Mouse (Mus musculus): ENCODE measurements at regions not wholly inside any gene's neighbourhood (a gene's known extent, or its start where the extent isn't known, plus 50 kb on each side); places are given as distances from the start of the nearest gene placed in this dataset.
A peak's percentile ranks its signal among the peaks of the same experiment; 100 is the strongest.

DNA sequence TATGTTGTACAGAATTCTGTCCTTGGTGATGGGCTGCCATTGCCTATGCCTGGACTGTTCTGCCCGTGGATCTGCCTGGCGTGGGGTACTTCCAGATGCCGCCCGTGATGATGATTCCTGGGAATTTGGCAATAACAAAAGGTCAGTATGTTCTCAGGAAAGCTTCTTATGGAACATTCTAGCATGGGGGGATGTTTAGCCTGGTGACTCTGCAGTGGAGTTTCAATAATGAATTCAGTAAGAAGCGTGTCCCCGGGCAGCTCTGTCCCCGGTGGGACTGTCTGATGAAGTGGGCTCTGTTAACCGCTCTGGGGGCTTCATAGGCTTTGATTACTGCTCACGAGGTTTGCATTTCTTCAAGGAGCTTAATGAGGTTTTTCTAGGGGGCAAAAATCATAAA lies 252.9 kb upstream of the Daam1 start:
- H3K4me1 ChIP-seq (ENCODE audit: insufficient read depth, low read length), result no peaks in the 10 kb centered on the region
- H3K27ac ChIP-seq, result no peak overlapping the region
- no peak overlapping the region for H3K4me3 ChIP-seq (ENCODE audit: low read length)
- H3K36me3 ChIP-seq (ENCODE audit: insufficient read depth, low read length), result no peaks in the 10 kb centered on the region
- DNase-seq (ENCODE audit: low spot score) (no peak), ATAC-seq (no peak)
- no peak overlapping the region for H3K9ac ChIP-seq (replicated peaks; ENCODE audit: low read length)
- 53% methylated on average over 9 of the region's 9 CpGs for WGBS
- no peaks in the 10 kb centered on the region for H3K27me3 ChIP-seq (ENCODE audit: insufficient read depth, low read length)
- H3K4me2 ChIP-seq (ENCODE audit: low read depth, low read length), result no peak overlapping the region
- H3K9me3 ChIP-seq (ENCODE audit: low read length), result no peaks in the 10 kb centered on the region
- no peak for TF ChIP-seq CTCF (IDR thresholded peaks at IDR 0.05; ENCODE audit: low read depth)

- peak; percentile 52 for DNase-seq (ENCODE audit: low spot score)
- H3K27me3 ChIP-seq (ENCODE audit: insufficient read depth, low read length), result no peaks in the 10 kb centered on the region
- no peak overlapping the region for H3K27ac ChIP-seq
- H3K4me2 ChIP-seq (ENCODE audit: low read depth, low read length), result no peak overlapping the region
- H3K9me3 ChIP-seq (ENCODE audit: low read length), result no peaks in the 10 kb centered on the region
- TF ChIP-seq CTCF (IDR thresholded peaks at IDR 0.05; ENCODE audit: low read depth), result no peak
- no peak overlapping the region for H3K9ac ChIP-seq (replicated peaks; ENCODE audit: low read length)
- no peaks in the 10 kb centered on the region for H3K4me1 ChIP-seq (ENCODE audit: insufficient read depth, low read length)
- H3K4me3 ChIP-seq (ENCODE audit: low read length), result no peak overlapping the region
- 23% methylated on average over 11 of the region's 11 CpGs for WGBS
- no peaks in the 10 kb centered on the region for H3K36me3 ChIP-seq (ENCODE audit: insufficient read depth, low read length)
- no peak for ATAC-seq
These were observed 252.0 kb upstream of the Daam1 start for GRCm38 (mm10) chr12:71578912-71579311.

DNA sequence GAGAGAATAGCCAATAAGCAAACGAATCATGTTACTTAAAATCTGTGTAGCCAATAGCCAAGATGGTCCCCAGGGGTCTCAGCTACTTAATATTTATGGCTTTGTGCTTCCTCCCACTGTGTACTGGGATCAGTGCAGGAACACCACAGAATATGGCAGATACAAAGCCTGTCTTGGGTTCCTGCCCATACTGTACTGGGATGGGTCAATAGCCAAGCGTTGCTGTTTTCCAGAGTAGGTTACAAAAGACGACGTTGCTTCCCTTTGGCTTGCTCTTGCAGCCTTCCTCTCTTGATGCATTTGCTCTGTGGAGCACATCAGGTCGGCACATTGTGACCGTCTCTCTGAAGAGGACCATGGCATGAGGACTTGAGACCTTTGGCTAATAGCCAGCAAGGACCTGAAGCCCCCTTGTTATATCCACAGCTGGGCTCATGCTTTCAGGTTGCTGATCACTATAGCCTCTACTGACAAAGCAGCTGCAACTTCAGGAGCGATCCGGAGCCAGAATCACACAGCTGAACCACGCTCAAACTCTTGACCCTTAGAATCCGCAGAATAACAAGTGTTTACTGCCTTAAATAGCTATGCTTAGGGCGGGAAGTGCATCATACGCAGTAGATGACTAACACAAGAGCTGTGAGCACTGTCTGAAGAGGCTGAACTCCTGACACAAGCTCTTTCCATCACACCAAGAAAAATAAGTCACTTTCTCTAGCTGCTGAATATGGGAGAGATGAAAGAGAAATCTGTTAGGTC lies 250.2 kb upstream of the Daam1 start:
- no peak for DNase-seq (ENCODE audit: low spot score)
- H3K4me2 ChIP-seq (ENCODE audit: low read depth, low read length), result no peak overlapping the region
- WGBS, result 69% methylated on average over 12 of the region's 12 CpGs

DNA sequence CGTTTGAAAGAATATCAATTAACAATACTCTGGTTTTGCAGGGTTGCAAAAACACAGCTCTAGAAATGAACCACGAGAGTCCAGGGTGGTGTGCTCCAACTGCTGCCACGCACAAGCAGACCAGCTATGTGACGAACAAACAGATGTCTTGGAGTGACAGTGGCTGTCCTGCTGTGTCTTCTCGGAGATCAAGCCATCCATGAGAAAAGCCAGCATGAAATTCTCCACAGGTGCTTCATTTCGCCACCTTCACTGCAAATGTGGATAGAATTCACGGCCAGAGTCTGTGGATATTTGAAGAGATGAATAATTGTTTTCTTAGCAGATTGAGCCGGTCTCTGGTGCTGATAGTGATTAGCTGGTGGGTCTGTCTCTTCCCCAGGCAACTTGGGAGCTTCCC lies 246.3 kb upstream of the Daam1 start:
- ATAC-seq, result no peak
- Histone ChIP-seq H3K4me1 (ENCODE audit: insufficient read depth, low read length) (no peaks in the 10 kb centered on the region), H3K4me2 (ENCODE audit: low read depth, low read length) (no peak overlapping the region), H3K9me3 (ENCODE audit: low read length) (no peaks in the 10 kb centered on the region), H3K27me3 (ENCODE audit: insufficient read depth, low read length) (no peaks in the 10 kb centered on the region), H3K4me3 (ENCODE audit: low read length) (no peak overlapping the region), H3K27ac (no peak overlapping the region), H3K9ac (replicated peaks; ENCODE audit: low read length) (no peak overlapping the region), H3K36me3 (ENCODE audit: insufficient read depth, low read length) (no peaks in the 10 kb centered on the region)
- WGBS, result 54% methylated on average over 8 of the region's 8 CpGs
- DNase-seq (ENCODE audit: low spot score), result no peak
- no peak for TF ChIP-seq CTCF (IDR thresholded peaks at IDR 0.05; ENCODE audit: low read depth)

More for the DNA sequence above, 250.2 kb upstream of the Daam1 start:
- TF ChIP-seq CTCF (IDR thresholded peaks at IDR 0.05; ENCODE audit: low read depth), result no peak
- Histone ChIP-seq H3K9me3 (ENCODE audit: low read length) (no peaks in the 10 kb centered on the region), H3K4me1 (ENCODE audit: insufficient read depth, low read length) (no peaks in the 10 kb centered on the region), H3K27ac (no peak overlapping the region), H3K36me3 (ENCODE audit: insufficient read depth, low read length) (no peaks in the 10 kb centered on the region), H3K9ac (replicated peaks; ENCODE audit: low read length) (no peak overlapping the region), H3K4me3 (ENCODE audit: low read length) (no peak overlapping the region), H3K27me3 (ENCODE audit: insufficient read depth, low read length) (no peaks in the 10 kb centered on the region)
- no peak for ATAC-seq

- Histone ChIP-seq H3K9me3 (ENCODE audit: low read length) (no peaks in the 10 kb centered on the region), H3K4me2 (ENCODE audit: low read depth, low read length) (no peak overlapping the region), H3K4me3 (ENCODE audit: low read length) (no peak overlapping the region), H3K36me3 (ENCODE audit: insufficient read depth, low read length) (no peaks in the 10 kb centered on the region), H3K27ac (no peak overlapping the region), H3K9ac (replicated peaks; ENCODE audit: low read length) (no peak overlapping the region), H3K27me3 (ENCODE audit: insufficient read depth, low read length) (no peaks in the 10 kb centered on the region), H3K4me1 (ENCODE audit: insufficient read depth, low read length) (no peaks in the 10 kb centered on the region)
- WGBS, result 74% methylated on average over 9 of the region's 9 CpGs
- no peak for DNase-seq (ENCODE audit: low spot score)
- no peak for TF ChIP-seq CTCF (IDR thresholded peaks at IDR 0.05; ENCODE audit: low read depth)
- ATAC-seq, result no peak
These were observed 232.2 kb upstream of the Daam1 start for GRCm38 (mm10) chr12:71598641-71599040.

- ATAC-seq (peak; percentile 70; the same call in 1 of the 2 replicates), DNase-seq (ENCODE audit: low spot score) (no peak)
- H3K4me3 ChIP-seq (ENCODE audit: low read length), result no peak overlapping the region
- H3K27ac ChIP-seq, result no peak overlapping the region
- 61% methylated on average over 8 of the region's 8 CpGs for WGBS
- no peaks in the 10 kb centered on the region for H3K36me3 ChIP-seq (ENCODE audit: insufficient read depth, low read length)
- no peak for TF ChIP-seq CTCF (IDR thresholded peaks at IDR 0.05; ENCODE audit: low read depth)
- H3K4me2 ChIP-seq (ENCODE audit: low read depth, low read length), result no peak overlapping the region
- no peaks in the 10 kb centered on the region for H3K9me3 ChIP-seq (ENCODE audit: low read length)
- H3K9ac ChIP-seq (replicated peaks; ENCODE audit: low read length), result no peak overlapping the region
- no peaks in the 10 kb centered on the region for H3K27me3 ChIP-seq (ENCODE audit: insufficient read depth, low read length)
- H3K4me1 ChIP-seq (ENCODE audit: insufficient read depth, low read length), result no peaks in the 10 kb centered on the region
These were observed 229.7 kb upstream of the Daam1 start for GRCm38 (mm10) chr12:71601091-71601690.

- Histone ChIP-seq H3K9ac (replicated peaks; ENCODE audit: low read length) (no peak overlapping the region), H3K9me3 (ENCODE audit: low read length) (no peaks in the 10 kb centered on the region), H3K36me3 (ENCODE audit: insufficient read depth, low read length) (no peaks in the 10 kb centered on the region), H3K4me3 (ENCODE audit: low read length) (no peak overlapping the region), H3K27ac (no peak overlapping the region), H3K27me3 (ENCODE audit: insufficient read depth, low read length) (no peaks in the 10 kb centered on the region), H3K4me2 (ENCODE audit: low read depth, low read length) (no peak overlapping the region), H3K4me1 (ENCODE audit: insufficient read depth, low read length) (no peaks in the 10 kb centered on the region)
- no peak for ATAC-seq
- no peak for DNase-seq (ENCODE audit: low spot score)
- WGBS, result 82% methylated on average over 10 of the region's 10 CpGs
- TF ChIP-seq CTCF (IDR thresholded peaks at IDR 0.05; ENCODE audit: low read depth), result no peak
These were observed 227.7 kb upstream of the Daam1 start for GRCm38 (mm10) chr12:71603136-71603535.
